Mouse (Mus musculus) CH12.LX (cell line): ENCODE measurements around the gene Fndc7. TPM values are rescaled to one million over a fixed set of nuclear protein-coding genes. Genes with fewer than 3 reads are reported as not detected.

Experiments
- DNase-seq: peaks from one replicate; pipeline ENCODE4 v3.0.0-alpha.2; 2013; ENCODE audit errors: extremely low read depth
- H3K27ac ChIP-seq: 2 replicates; pipeline ENCODE4 v1.5.1; 2012; ENCODE audit warnings: low read depth, mild to moderate bottlenecking, control low read depth, moderate library complexity; ENCODE audit not compliant: insufficient read depth
- H3K27me3 ChIP-seq: replicated peaks from 2 replicates; pipeline ENCODE3; 2012; ENCODE audit warnings: inconsistent platforms
- H3K36me3 ChIP-seq, 2 experiments: replicated peaks in 1 of 2; 2 replicates each; pipeline versions ENCODE3 to v1.6.1; 2012; ENCODE audit warnings: inconsistent platforms in 1 of 2, low read length in 1 of 2, mild to moderate bottlenecking in 1 of 2, mixed read lengths in 1 of 2, moderate library complexity in 1 of 2; ENCODE audit not compliant: control insufficient read depth in 1 of 2, insufficient read depth in 1 of 2
- H3K4me1 ChIP-seq, 2 experiments: 2 replicates each; pipeline ENCODE4 v1.6.1; 2012; ENCODE audit warnings: inconsistent platforms in 1 of 2, moderate library complexity in 1 of 2; ENCODE audit not compliant: insufficient read depth in 2 of 2, control insufficient read depth in 1 of 2
- H3K4me2 ChIP-seq: 2 replicates; pipeline ENCODE4 v1.6.1; 2012; ENCODE audit warnings: low read depth, mild to moderate bottlenecking, control low read depth; ENCODE audit not compliant: poor library complexity, insufficient read depth, severe bottlenecking
- H3K4me3 ChIP-seq, 3 experiments: fragments of 150-350 bp in 1 of 3; sonication (generic) in 1 of 3; replicated peaks in 1 of 3; 2 replicates each; pipeline versions ENCODE3 to v1.5.1; 2011 to 2012; ENCODE audit warnings: low read depth in 2 of 3, low read length in 2 of 3, mild to moderate bottlenecking in 2 of 3, moderate library complexity in 2 of 3, control low read depth in 1 of 3, improper control_type of control experiment in 1 of 3, inconsistent platforms in 1 of 3, mixed read lengths in 1 of 3; ENCODE audit not compliant: poor library complexity in 1 of 3
- H3K79me2 ChIP-seq: replicated peaks from 2 replicates; pipeline ENCODE4 v1.6.1; 2012; ENCODE audit warnings: mild to moderate bottlenecking, moderate library complexity; ENCODE audit not compliant: control insufficient read depth, poor library complexity, insufficient read depth, severe bottlenecking; ENCODE audit errors: extremely low read depth
- H3K9ac ChIP-seq: 2 replicates; pipeline ENCODE4 v1.6.1; 2012; ENCODE audit warnings: low read depth, mild to moderate bottlenecking, control low read depth, moderate library complexity; ENCODE audit not compliant: insufficient read depth
- H3K9me3 ChIP-seq: replicated peaks from 2 replicates; pipeline ENCODE3; 2012; ENCODE audit warnings: low read length, inconsistent platforms, mixed read lengths
- CTCF ChIP-seq, 2 experiments: IDR thresholded peaks in 1 of 2; conservative IDR thresholded peaks in 1 of 2; 2 replicates each; pipeline ENCODE4 v1.5.1; 2011 to 2012; ENCODE audit warnings: low read depth in 2 of 2, low read length in 2 of 2, improper control_type of control experiment in 1 of 2, inconsistent platforms in 1 of 2, mild to moderate bottlenecking in 1 of 2, moderate library complexity in 1 of 2
- EP300 ChIP-seq: IDR thresholded peaks from 2 replicates; pipeline ENCODE4 v1.6.1; 2011; ENCODE audit warnings: low read length, improper control_type of control experiment
- IRF4 ChIP-seq: IDR thresholded peaks from 2 replicates; pipeline ENCODE4 v1.6.1; 2014; ENCODE audit warnings: low read depth, mild to moderate bottlenecking, inconsistent platforms, low read length, improper control_type of control experiment
- KAT2A ChIP-seq: IDR thresholded peaks from 2 replicates; pipeline ENCODE4 v1.6.1; 2012; ENCODE audit warnings: low read length, improper control_type of control experiment, inconsistent platforms; ENCODE audit not compliant: insufficient replicate concordance
- MAFK ChIP-seq: IDR thresholded peaks from 2 replicates; pipeline ENCODE4 v1.6.1; 2011; ENCODE audit warnings: low read length, improper control_type of control experiment; ENCODE audit not compliant: insufficient replicate concordance
- MAX ChIP-seq: IDR thresholded peaks from 2 replicates; pipeline ENCODE4 v1.6.1; 2011; ENCODE audit warnings: low read length, improper control_type of control experiment
- MYC ChIP-seq: IDR thresholded peaks from 2 replicates; pipeline ENCODE4 v1.6.1; 2011; ENCODE audit warnings: low read depth, mild to moderate bottlenecking, improper control_type of control experiment, low read length
- PAX5 ChIP-seq: IDR thresholded peaks from 2 replicates; pipeline ENCODE4 v1.6.1; 2012; ENCODE audit warnings: low read length, inconsistent platforms, mixed read lengths
- POLR2A ChIP-seq: IDR thresholded peaks from 2 replicates; pipeline ENCODE4 v1.6.1; 2011; ENCODE audit warnings: low read depth, mild to moderate bottlenecking, improper control_type of control experiment, low read length
- RAD21 ChIP-seq: IDR thresholded peaks from 2 replicates; pipeline ENCODE4 v1.6.1; 2011; ENCODE audit warnings: low read depth, mild to moderate bottlenecking, low read length, improper control_type of control experiment, moderate library complexity
- RCOR1 ChIP-seq: conservative IDR thresholded peaks from 2 replicates; pipeline ENCODE4 v1.6.1; 2012; ENCODE audit warnings: low read depth, mild to moderate bottlenecking, inconsistent platforms, low read length, improper control_type of control experiment
- SMC3 ChIP-seq: IDR thresholded peaks from 2 replicates; pipeline ENCODE4 v1.6.1; 2011; ENCODE audit warnings: low read depth, low read length, improper control_type of control experiment
- TCF12 ChIP-seq: IDR thresholded peaks from 2 replicates; pipeline ENCODE4 v1.6.1; 2014; ENCODE audit warnings: low read depth, mild to moderate bottlenecking, inconsistent platforms, low read length, improper control_type of control experiment
- USF1 ChIP-seq: IDR thresholded peaks from 2 replicates; pipeline ENCODE4 v1.6.1; 2014; ENCODE audit warnings: low read depth, mild to moderate bottlenecking, inconsistent platforms, low read length, improper control_type of control experiment
- USF2 ChIP-seq: conservative IDR thresholded peaks from 2 replicates; pipeline ENCODE4 v1.6.1; 2011; ENCODE audit warnings: low read depth, low read length, improper control_type of control experiment
- ZMIZ1 ChIP-seq: IDR thresholded peaks from 2 replicates; pipeline ENCODE4 v1.6.1; 2012; ENCODE audit warnings: low read depth, mild to moderate bottlenecking, inconsistent platforms, low read length, improper control_type of control experiment
- dilution Hi-C: fragments of 300-500 bp; cut with MboI; formaldehyde crosslinking; loops from 2 replicates; pipeline ENCODE4 v1.14.3; 2020; ENCODE audit warnings: low sequenced_read_pairs; ENCODE audit not compliant: extremely low pct_unique_long_range_greater_than_20kb, extremely low pct_ligation_motif_present
- in situ Hi-C: fragments of 300-500 bp; cut with MboI; formaldehyde crosslinking; loops from 3 replicates; pipeline ENCODE4 v1.14.3; 2019; ENCODE audit warnings: low sequenced_read_pairs, low pct_ligation_motif_present, low pct_unique_long_range_greater_than_20kb, mixed read lengths
- polyA plus RNA-seq: library from polyadenylated mRNA; unstranded; fragments of >175 nt; gene quantifications from 2 replicates; pipeline ENCODE4 v1.2.1, GENCODE M21; 2012; ENCODE audit warnings: low read depth; ENCODE audit not compliant: insufficient read length
- total RNA-seq, 2 experiments: library from RNA; depleted of rRNA; stranded (reverse); fragments of 300-350 nt in 1 of 2; fragments of >200 nt in 1 of 2; gene quantifications; 2 replicates each; pipeline ENCODE4 v1.2.3; 2012 to 2014

Gene Fndc7
- total and polyA plus RNA-seq, 3 experiments = 0.61 to 1.1 (median 0.81) TPM

DNA sequence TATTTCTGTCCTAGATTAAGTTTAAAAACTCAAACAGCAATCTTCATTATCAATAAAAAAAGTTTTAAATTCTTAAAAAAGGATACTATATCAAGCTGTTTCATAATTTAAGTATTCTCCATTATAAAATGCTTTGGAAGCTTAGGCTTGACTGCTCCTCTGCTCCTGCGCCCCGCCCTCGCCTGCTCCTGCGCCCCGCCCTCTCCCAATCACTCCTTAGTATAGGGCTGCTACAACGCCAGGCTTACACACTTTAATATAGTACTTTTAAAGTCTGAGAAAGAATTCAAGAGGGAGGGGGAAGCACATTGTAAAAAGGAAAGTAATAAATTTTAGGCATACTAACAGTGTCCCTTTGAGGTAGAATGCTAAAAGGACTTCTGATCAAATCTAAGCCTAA, 13.1 kb upstream of the Fndc7 start (continued):
- TF ChIP-seq PAX5 (no peak), USF2 (no peak), POLR2A (no peak)

- no peaks in the 10 kb centered on the region for H3K9me3 ChIP-seq
- no peak overlapping the region for H3K9ac ChIP-seq
- in situ Hi-C loops (loop anchor here (5.0 kb wide), 2 partner anchors 45 to 125 kb away; no protein-coding TSS in a partner anchor), dilution Hi-C loops (no loop called here)
- H3K4me1 ChIP-seq = peaks cover 9 to 48% of the 10 kb centered on the region in 2 experiments; a peak in 3 of 4 replicates
- H3K4me3 ChIP-seq = no peak overlapping the region
- H3K27me3 ChIP-seq = no peaks in the 10 kb centered on the region
- H3K36me3 ChIP-seq = peaks cover 27 to 51% of the 10 kb centered on the region in 2 experiments
- DNase-seq = peak; percentile 56
- no peak overlapping the region for H3K4me2 ChIP-seq
- H3K79me2 ChIP-seq = peaks cover 24% of the 10 kb centered on the region
- TF ChIP-seq KAT2A (no peak), USF1 (no peak), MYC (no peak), POLR2A (no peak; the same call in 1 of the 2 replicates), SMC3 (peak; percentile 63), IRF4 (no peak), PAX5 (no peak), CTCF (conservative IDR thresholded peaks at IDR 0.05 in 1 of 2, IDR thresholded peaks at IDR 0.05 in 1 of 2; ENCODE audit: low read depth in 2 of 2, low read length in 2 of 2) (peak; percentile 26 to 64; a peak in 3 of 4 replicates), EP300 (no peak), RAD21 (peak; percentile 60), ZMIZ1 (peak; percentile 29; the same call in 1 of the 2 replicates), MAX (no peak), RCOR1 (no peak), TCF12 (no peak)
- TF ChIP-seq, all 38 proteins: peak for 4
- H3K27ac ChIP-seq = peak overlapping the region; percentile 22; the same call in 1 of the 2 replicates
These were observed 12.2 kb upstream of the Fndc7 start for GRCm38 (mm10) chr3:108902038-108902437.

GRCm38 (mm10) chr3:108900681-108901080, 10.9 kb upstream of the Fndc7 start:
- TF ChIP-seq EP300 (no peak), MAFK (0 out of 2 replicates have a peak, but pooled peaks have one; percentile 8)

More at GRCm38 (mm10) chr3:108900681-108901080, 10.9 kb upstream of the Fndc7 start:
- Histone ChIP-seq H3K9me3 (no peaks in the 10 kb centered on the region), H3K4me3 (no peak overlapping the region), H3K27me3 (no peaks in the 10 kb centered on the region), H3K4me2 (peak overlapping the region; percentile 46), H3K36me3 (peaks cover 23 to 39% of the 10 kb centered on the region in 2 experiments), H3K79me2 (peaks cover 14% of the 10 kb centered on the region), H3K27ac (peak overlapping the region; percentile 78), H3K4me1 (peaks cover 9 to 43% of the 10 kb centered on the region in 2 experiments; a peak in 3 of 4 replicates), H3K9ac (peak overlapping the region; percentile 12; the same call in 1 of the 2 replicates)
- dilution Hi-C loops = no loop called here
- in situ Hi-C loops = loop anchor here (5.0 kb wide), 2 partner anchors 43 to 123 kb away; no protein-coding TSS in a partner anchor
- no peak for DNase-seq
